Mouse (Mus musculus): Measurements from ENCODE around the gene Zfp639. TPM values are rescaled to one million over a fixed set of nuclear protein-coding genes. Genes with fewer than 3 reads are reported as not detected.

Gene Zfp639
- total RNA-seq, 2 experiments from 2014 or later = 35.2 to 40.1 TPM

DNA sequence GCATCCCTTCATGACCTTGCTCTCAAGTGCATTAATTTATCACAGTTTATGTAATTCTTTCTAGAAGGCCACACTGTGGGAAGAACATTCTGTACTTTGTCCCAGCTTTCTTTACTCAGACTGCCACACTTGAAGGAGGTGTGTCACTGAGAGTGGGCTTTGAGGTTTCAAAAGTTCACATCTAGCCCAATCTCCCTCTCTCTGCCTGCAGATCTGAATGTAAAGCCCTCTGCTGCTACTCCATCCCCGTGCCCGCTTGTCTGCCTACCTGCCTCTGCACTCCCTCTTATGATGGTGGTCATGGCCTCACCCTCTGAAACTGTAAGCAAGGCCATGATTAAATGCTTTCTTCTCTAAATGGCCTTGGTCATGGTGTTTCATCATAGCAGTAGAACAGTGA, 9.7 kb upstream of the Zfp639 start:
- DNase-seq = no peak

GRCm38 (mm10) chr3:32505841-32506240, 4.2 kb upstream of the Zfp639 start:
- DNase-seq = no peak

DNA sequence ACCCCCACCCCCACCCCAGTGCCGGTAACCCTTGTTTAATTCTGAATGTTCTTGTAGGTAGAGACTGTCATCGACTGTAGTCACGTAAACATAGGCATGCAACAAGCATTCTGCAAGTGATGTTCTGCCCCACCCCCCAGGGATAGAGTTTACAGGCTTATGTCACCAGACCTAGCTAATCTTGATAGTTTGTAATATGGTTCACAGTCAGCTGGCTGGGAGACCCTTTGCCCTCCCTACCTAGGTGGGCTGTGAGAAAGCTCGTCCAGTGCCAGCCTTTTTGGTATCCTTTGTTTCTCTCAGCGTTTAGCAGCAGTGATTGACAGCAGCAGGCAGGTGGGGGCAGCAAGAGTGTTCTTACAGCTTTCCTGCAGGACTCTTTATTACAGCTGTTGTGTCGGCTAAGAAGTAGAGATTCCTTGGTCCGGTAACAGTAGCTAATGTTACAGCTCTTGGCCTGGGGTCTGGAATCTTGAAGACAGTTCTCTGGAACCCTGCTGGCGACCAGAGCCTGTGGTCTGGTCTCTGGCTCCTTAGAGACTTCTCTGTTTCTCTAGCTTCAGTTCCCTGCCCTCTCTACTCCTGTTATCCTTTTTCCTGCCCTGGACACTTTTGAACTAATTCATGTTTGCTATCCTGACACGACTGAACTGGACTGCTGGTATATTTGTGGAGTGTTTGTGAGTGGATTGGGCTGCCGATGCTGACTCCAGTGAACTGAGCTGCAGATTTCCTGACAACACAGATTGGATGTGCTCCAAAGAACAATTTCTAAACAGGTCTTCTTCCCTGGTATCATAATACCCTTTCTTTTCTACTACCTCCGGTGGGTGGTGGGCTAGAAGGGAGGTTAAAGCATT, 3.5 kb upstream of the Zfp639 start:
- DNase-seq = no peak

GRCm38 (mm10) chr3:32508666-32509324, 1.3 kb upstream of the Zfp639 start:
- DNase-seq = peak; percentile 80

- peak; percentile 99 for DNase-seq
These were observed 524 bp downstream of the Zfp639 start for GRCm38 (mm10) chr3:32510375-32511190.

- DNase-seq = peak; percentile 39
These were observed 1.1 kb downstream of the Zfp639 start for GRCm38 (mm10) chr3:32511191-32511550.

DNA sequence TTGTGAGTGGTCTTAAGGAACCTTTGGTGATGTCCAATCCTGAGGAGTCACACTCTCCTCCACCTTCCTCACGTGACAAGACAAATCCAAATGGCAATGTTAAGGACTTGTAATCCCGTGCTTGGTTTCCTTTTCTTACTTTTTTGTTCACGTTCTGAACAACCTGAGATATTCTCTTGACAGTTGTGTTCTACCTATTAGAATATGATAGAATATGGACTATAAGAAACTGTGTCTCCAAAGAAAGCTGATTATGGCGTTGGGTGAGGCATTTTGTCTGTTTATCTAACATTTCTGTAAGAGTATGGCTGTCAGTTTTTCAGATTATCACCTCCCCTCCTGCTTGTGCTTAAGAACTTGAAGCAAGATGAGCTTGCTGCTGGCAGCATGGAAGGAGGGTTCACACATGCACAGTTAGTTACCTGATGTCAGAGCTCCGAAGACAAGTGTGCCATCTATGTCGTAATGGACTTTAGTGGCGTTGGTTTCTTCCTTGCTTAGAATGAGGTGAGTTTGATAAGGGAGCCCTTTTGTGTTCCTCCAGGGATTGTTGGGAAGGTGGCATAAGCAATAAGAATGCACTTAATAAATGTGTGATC, 2.7 kb downstream of the Zfp639 start:
- DNase-seq = no peak

- no peak for DNase-seq
These were observed 3.5 kb downstream of the Zfp639 start for GRCm38 (mm10) chr3:32513528-32513927.

DNA sequence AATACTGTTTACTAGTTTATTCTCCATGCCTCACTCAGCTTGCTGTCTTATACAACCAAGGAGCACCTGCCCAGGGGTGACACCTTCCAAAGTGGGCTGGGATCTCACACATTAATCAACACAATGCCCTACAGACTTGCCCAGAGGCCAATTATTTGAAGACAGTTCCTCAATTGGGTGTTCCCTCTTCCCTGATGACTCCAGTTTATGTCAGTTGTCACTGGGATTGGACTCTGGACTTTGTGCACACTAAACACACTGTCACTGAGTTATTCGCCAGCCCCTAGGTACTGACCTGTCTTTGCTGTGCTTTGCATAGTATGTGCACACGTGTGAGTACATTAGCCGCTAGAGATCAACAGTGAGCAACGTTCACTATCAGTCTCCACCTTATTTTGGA, 17.1 kb downstream of the Zfp639 start:
- no peak for DNase-seq

DNA sequence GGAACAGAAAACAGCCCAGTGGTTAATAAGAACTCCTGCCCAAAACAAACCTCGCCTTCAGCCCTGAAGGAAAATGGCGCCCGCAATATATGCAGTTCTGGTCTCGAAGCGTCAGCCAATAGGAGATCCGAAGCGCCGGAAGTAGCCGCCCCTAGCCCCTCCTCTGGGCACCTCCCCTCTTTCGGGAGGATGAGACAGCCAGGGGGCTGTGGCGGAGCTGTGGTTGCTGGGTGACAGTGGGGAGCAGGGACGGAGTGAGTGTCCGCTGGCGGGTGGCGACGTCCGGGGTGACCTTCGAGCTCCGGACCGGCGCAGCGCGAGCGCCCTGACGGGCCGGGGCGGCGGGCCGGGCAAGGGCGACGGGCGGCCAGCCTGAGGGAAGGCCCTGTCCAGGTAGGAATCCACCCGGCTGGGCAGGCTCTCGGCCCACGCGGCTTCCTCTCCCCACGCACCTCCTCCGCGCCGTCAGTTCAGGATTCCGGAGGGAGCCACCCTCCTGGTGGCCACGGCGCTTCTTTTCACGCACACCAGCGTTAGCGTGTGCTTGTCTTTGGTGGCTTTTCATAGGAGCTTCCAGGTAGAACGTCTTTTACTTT, 19.3 kb downstream of the Zfp639 start, which contains the start of gene Mfn1:
Gene Mfn1, plus strand, starts transcription at position 163 of the 596 bp plus-strand sequence.
- peak; percentile 96 for DNase-seq

GRCm38 (mm10) chr3:32530041-32530440, 20.0 kb downstream of the Zfp639 start:
- no peak for DNase-seq

GRCm38 (mm10) chr3:32535692-32536091, 25.6 kb downstream of the Zfp639 start:
- no peak for DNase-seq

GRCm38 (mm10) chr3:32537556-32537955, 27.5 kb downstream of the Zfp639 start:
- peak; percentile 75 for DNase-seq

- DNase-seq = no peak
These were observed 28.0 kb downstream of the Zfp639 start for GRCm38 (mm10) chr3:32538091-32538490.

- peak; percentile 28 for DNase-seq
These were observed 43.0 kb downstream of the Zfp639 start for GRCm38 (mm10) chr3:32553061-32553460.

DNA sequence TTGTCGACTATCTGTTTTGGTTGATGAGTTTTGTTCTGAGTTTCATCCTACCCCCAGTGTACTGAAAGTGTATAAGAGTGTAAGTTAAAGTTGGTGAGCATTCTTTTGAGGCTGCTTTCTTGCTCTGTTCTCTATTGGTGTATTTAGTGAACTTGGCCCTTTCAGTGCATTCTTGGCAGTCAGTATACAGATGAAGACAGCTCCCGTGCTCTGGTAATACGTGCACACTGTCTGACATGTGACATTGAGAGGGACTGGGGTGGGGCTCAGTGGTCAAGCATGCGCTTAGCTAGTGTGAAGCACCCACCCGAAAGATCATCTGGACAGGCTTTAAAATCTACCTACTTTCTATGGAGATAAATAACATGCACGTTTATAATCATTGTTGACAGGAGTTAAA, 53.3 kb downstream of the Zfp639 start:
- DNase-seq = no peak

Other genes starting within 250 kb of the Zfp639 start
- gene Zmat3, start 144.2 kb upstream of the Zfp639 start, total RNA-seq (2021) = 10 to 100 TPM; 13.3 to 14.8 TPM
- 10 to 100 TPM; 36.0 to 44.2 TPM for gene Pik3ca, start 112.6 kb upstream of the Zfp639 start, total RNA-seq (2021)
- gene Kcnmb3, start 18.0 kb upstream of the Zfp639 start, total RNA-seq (2021) = under 1 TPM; 0.39 to 0.61 TPM
- 100 to 1,000 TPM in 1 of 2 experiments, 10 to 100 TPM in 1; 90.5 to 101 TPM for gene Mfn1, start 19.2 kb downstream of the Zfp639 start, total RNA-seq (2021)
- 10 to 100 TPM; 37.2 to 50.5 TPM for gene Gnb4, start 106.3 kb downstream of the Zfp639 start, total RNA-seq (2021)
- 10 to 100 TPM; 44.6 to 48.1 TPM for gene Actl6a, start 196.0 kb downstream of the Zfp639 start, total RNA-seq (2021)
- 100 to 1,000 TPM; 513 to 597 TPM for gene Ndufb5, start 226.7 kb downstream of the Zfp639 start, total RNA-seq (2021)
- gene Mrpl47, start 227.3 kb downstream of the Zfp639 start, total RNA-seq (2021) = 10 to 100 TPM; 42.7 to 49.3 TPM

Measured in adrenal gland, postnatal 10 days (tissue).